Mouse (Mus musculus) heart, embryonic 12.5 days (tissue): ENCODE results near the gene Fbxo39. TPM values are rescaled to one million over a fixed set of nuclear protein-coding genes. Genes with fewer than 3 reads are reported as not detected.

Experiments used
- ATAC-seq: fragments of 200-750 bp; cut with Nextera tagmentation; 2 replicates; pipeline ENCODE4 v1.8.0; 2017; ENCODE audit warnings: moderate TSS enrichment, moderate library complexity; ENCODE audit not compliant: insufficient number of reproducible peaks, low FRiP score
- H3K27ac ChIP-seq: fragments of 300-500 bp; sonication (generic); 2 replicates; pipeline ENCODE4 v1.5.1; 2016; ENCODE audit warnings: mild to moderate bottlenecking, moderate library complexity; ENCODE audit not compliant: poor library complexity, severe bottlenecking
- H3K27me3 ChIP-seq: fragments of 300-500 bp; sonication (generic); replicated peaks from 2 replicates; pipeline ENCODE4 v1.6.1; 2016; ENCODE audit warnings: mild to moderate bottlenecking, moderate library complexity
- H3K36me3 ChIP-seq: fragments of 300-500 bp; sonication (generic); 2 replicates; pipeline ENCODE4 v1.6.1; 2016; ENCODE audit warnings: mild to moderate bottlenecking, moderate library complexity
- H3K4me1 ChIP-seq: fragments of 300-500 bp; sonication (generic); replicated peaks from 2 replicates; pipeline ENCODE4 v1.6.1; 2016; ENCODE audit warnings: mild to moderate bottlenecking
- H3K4me2 ChIP-seq: fragments of 300-500 bp; sonication (generic); 2 replicates; pipeline ENCODE4 v1.6.1; 2016; ENCODE audit warnings: mild to moderate bottlenecking, moderate library complexity
- H3K4me3 ChIP-seq: fragments of 300-500 bp; sonication (generic); 2 replicates; pipeline ENCODE4 v1.5.1; 2016; ENCODE audit warnings: mild to moderate bottlenecking
- H3K9ac ChIP-seq: fragments of 300-500 bp; sonication (generic); 2 replicates; pipeline ENCODE4 v1.6.1; 2016; ENCODE audit warnings: mild to moderate bottlenecking, moderate library complexity
- H3K9me3 ChIP-seq: fragments of 300-500 bp; sonication (generic); replicated peaks from 2 replicates; pipeline ENCODE4 v1.6.1; 2016; ENCODE audit warnings: mild to moderate bottlenecking, moderate library complexity
- WGBS: fragments of 180-500 bp; shearing (Covaris S2); methylation state at CpG from one replicate; pipeline ENCODE4 v1.1.7; 2016; 5-methylcytosine and 5-hydroxymethylcytosine counted together
- polyA plus RNA-seq: library from polyadenylated mRNA; unstranded; fragments of >200 nt; fragmentation: Nextera tagmentation; extraction: Ambion mirVana; gene quantifications from 2 replicates; pipeline ENCODE4 v1.2.1, GENCODE M21; 2016

The Fbxo39 gene
- polyA plus RNA-seq, 1 experiment from 2014 or later: not detected

GRCm38 (mm10) chr11:72363523-72364240, 49.4 kb downstream of the Fbxo39 start:
- no peak overlapping the region for H3K4me3 ChIP-seq
- no peak overlapping the region for H3K27ac ChIP-seq
- H3K4me2 ChIP-seq: no peak overlapping the region
- no peaks in the 10 kb centered on the region for H3K9me3 ChIP-seq
- peaks cover 13% of the 10 kb centered on the region; the same call in 1 of the 2 replicates for H3K4me1 ChIP-seq
- H3K27me3 ChIP-seq: no peaks in the 10 kb centered on the region
- no peak overlapping the region for H3K9ac ChIP-seq
- H3K36me3 ChIP-seq: no peaks in the 10 kb centered on the region
- no peak for ATAC-seq
- 36% methylated on average over 8 of the region's 8 CpGs for WGBS

DNA sequence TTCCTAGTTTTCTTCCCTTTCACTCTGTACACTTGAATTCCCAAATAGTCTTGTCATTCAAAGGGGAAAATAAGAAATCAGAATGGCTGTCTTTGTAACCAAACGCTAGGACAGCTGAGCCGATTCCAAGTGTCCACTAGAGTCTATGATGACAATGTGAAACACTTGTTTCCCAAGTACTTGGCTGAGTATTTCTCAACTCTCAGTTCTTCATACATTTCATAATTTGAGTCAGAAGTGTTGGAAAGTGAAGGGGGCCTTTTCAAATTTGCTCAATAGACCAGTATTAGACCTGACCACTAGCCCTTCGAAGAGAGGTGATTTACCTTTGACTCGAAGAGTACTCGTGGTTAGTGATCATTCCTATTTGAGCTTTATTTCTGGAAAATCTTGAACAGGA, 50.3 kb downstream of the Fbxo39 start:
- ATAC-seq: no peak
- no peak overlapping the region for H3K27ac ChIP-seq
- WGBS: 84% methylated on average over 5 of the region's 5 CpGs
- H3K4me1 ChIP-seq: peaks cover 13% of the 10 kb centered on the region; the same call in 1 of the 2 replicates
- H3K9ac ChIP-seq: no peak overlapping the region
- H3K4me3 ChIP-seq: no peak overlapping the region
- no peak overlapping the region for H3K4me2 ChIP-seq
- H3K27me3 ChIP-seq: no peaks in the 10 kb centered on the region
- no peaks in the 10 kb centered on the region for H3K9me3 ChIP-seq
- H3K36me3 ChIP-seq: no peaks in the 10 kb centered on the region

GRCm38 (mm10) chr11:72366126-72366525, 51.9 kb downstream of the Fbxo39 start:
- H3K4me3 ChIP-seq: no peak overlapping the region
- no peak overlapping the region for H3K27ac ChIP-seq
- WGBS: 77% methylated on average over 9 of the region's 9 CpGs
- no peak overlapping the region for H3K4me2 ChIP-seq
- no peak overlapping the region for H3K9ac ChIP-seq
- no peaks in the 10 kb centered on the region for H3K27me3 ChIP-seq
- H3K4me1 ChIP-seq: peaks cover 19% of the 10 kb centered on the region
- ATAC-seq: no peak
- no peaks in the 10 kb centered on the region for H3K36me3 ChIP-seq
- no peaks in the 10 kb centered on the region for H3K9me3 ChIP-seq

- no peak for ATAC-seq
- Histone ChIP-seq H3K9me3 (no peaks in the 10 kb centered on the region), H3K4me1 (peaks cover 13% of the 10 kb centered on the region), H3K9ac (no peak overlapping the region), H3K27me3 (no peaks in the 10 kb centered on the region), H3K4me2 (no peak overlapping the region), H3K4me3 (no peak overlapping the region), H3K36me3 (no peaks in the 10 kb centered on the region), H3K27ac (no peak overlapping the region)
- WGBS: 63% methylated on average over 11 of the region's 11 CpGs
These were observed 53.9 kb downstream of the Fbxo39 start for GRCm38 (mm10) chr11:72367934-72368674.

Other genes with a start within 250 kb of the Fbxo39 start
- 0.13 and 0.17 TPM in 2 replicates for gene Pitpnm3, start 178.7 kb upstream of the Fbxo39 start, polyA plus RNA-seq
- gene Gm43951, start 107.6 kb upstream of the Fbxo39 start, polyA plus RNA-seq: 0.09 and 0.17 TPM in 2 replicates
- 9.1 and 9.6 TPM in 2 replicates for gene 4933427D14Rik, start 107.0 kb upstream of the Fbxo39 start, polyA plus RNA-seq
- 138 and 141 TPM in 2 replicates for gene Txndc17, start 106.9 kb upstream of the Fbxo39 start, polyA plus RNA-seq
- gene Med31, start 98.9 kb upstream of the Fbxo39 start, polyA plus RNA-seq: 28.2 and 28.5 TPM in 2 replicates
- gene Slc13a5, start 47.2 kb upstream of the Fbxo39 start, polyA plus RNA-seq: 0.17 and 0.36 TPM in 2 replicates
- 6.2 and 6.8 TPM in 2 replicates for gene Xaf1, start 12.8 kb upstream of the Fbxo39 start, polyA plus RNA-seq
- 0.32 and 0.85 TPM in 2 replicates for gene Tekt1, start 48.0 kb downstream of the Fbxo39 start, polyA plus RNA-seq
- gene Smtnl2, start 97.3 kb downstream of the Fbxo39 start, polyA plus RNA-seq: 191 and 194 TPM in 2 replicates
- gene Ggt6, start 121.1 kb downstream of the Fbxo39 start, polyA plus RNA-seq: not detected in 2 replicates
- 99.5 and 106 TPM in 2 replicates for gene Mybbp1a, start 126.9 kb downstream of the Fbxo39 start, polyA plus RNA-seq
- gene Spns2, start 175.5 kb downstream of the Fbxo39 start, polyA plus RNA-seq: 3.3 and 3.5 TPM in 2 replicates
- 0.10 and 0.19 TPM in 2 replicates for gene Spns3, start 236.1 kb downstream of the Fbxo39 start, polyA plus RNA-seq